Mouse (Mus musculus): ENCODE measurements around the gene Zdhhc19. TPM values are rescaled to one million over a fixed set of nuclear protein-coding genes. Genes with fewer than 3 reads are reported as not detected.
A peak's percentile ranks its signal among the peaks of the same experiment; 100 is the strongest.

Zdhhc19 gene
- polyA plus RNA-seq, 1 experiment from 2014 or later, result not detected

- Histone ChIP-seq H3K4me2 (replicated peaks; ENCODE audit: low read depth, low read length) (no peak overlapping the region), H3K4me1 (ENCODE audit: insufficient read depth, low read length) (no peaks in the 10 kb centered on the region), H3K9ac (replicated peaks; ENCODE audit: low read length) (no peak overlapping the region), H3K27me3 (ENCODE audit: insufficient read depth, low read length) (no peaks in the 10 kb centered on the region), H3K36me3 (ENCODE audit: insufficient read depth, low read length) (no peaks in the 10 kb centered on the region), H3K27ac (ENCODE audit: low read length) (no peak overlapping the region), H3K4me3 (ENCODE audit: low read length) (no peak overlapping the region), H3K9me3 (ENCODE audit: low read length) (no peaks in the 10 kb centered on the region)
- ATAC-seq (ENCODE audit: low FRiP score, low TSS enrichment), result no peak
- WGBS, result 84% methylated on average over 1 of the region's 1 CpGs
Observed at GRCm38 (mm10) chr16:32599151-32599550, 103.1 kb downstream of the Zdhhc19 start.

- H3K36me3 ChIP-seq (ENCODE audit: insufficient read depth, low read length), result no peaks in the 10 kb centered on the region
- no peak overlapping the region for H3K4me3 ChIP-seq (ENCODE audit: low read length)
- no peaks in the 10 kb centered on the region for H3K27me3 ChIP-seq (ENCODE audit: insufficient read depth, low read length)
- ATAC-seq (ENCODE audit: low FRiP score, low TSS enrichment), result no peak
- no peak overlapping the region for H3K9ac ChIP-seq (replicated peaks; ENCODE audit: low read length)
- no peak overlapping the region for H3K27ac ChIP-seq (ENCODE audit: low read length)
- 66% methylated on average over 3 of the region's 3 CpGs for WGBS
- no peaks in the 10 kb centered on the region for H3K9me3 ChIP-seq (ENCODE audit: low read length)
- H3K4me2 ChIP-seq (replicated peaks; ENCODE audit: low read depth, low read length), result no peak overlapping the region
- no peaks in the 10 kb centered on the region for H3K4me1 ChIP-seq (ENCODE audit: insufficient read depth, low read length)
Observed at GRCm38 (mm10) chr16:32602193-32602685, 106.2 kb downstream of the Zdhhc19 start.

GRCm38 (mm10) chr16:32607562-32608343, 111.7 kb downstream of the Zdhhc19 start:
- H3K36me3 ChIP-seq (ENCODE audit: insufficient read depth, low read length), result no peaks in the 10 kb centered on the region
- no peaks in the 10 kb centered on the region for H3K27me3 ChIP-seq (ENCODE audit: insufficient read depth, low read length)
- peaks cover 13% of the 10 kb centered on the region for H3K4me1 ChIP-seq (ENCODE audit: insufficient read depth, low read length)
- peak overlapping the region; percentile 83 for H3K4me2 ChIP-seq (replicated peaks; ENCODE audit: low read depth, low read length)
- peak overlapping the region; percentile 78 for H3K4me3 ChIP-seq (ENCODE audit: low read length)
- H3K27ac ChIP-seq (ENCODE audit: low read length), result peak overlapping the region; percentile 93
- H3K9me3 ChIP-seq (ENCODE audit: low read length), result no peaks in the 10 kb centered on the region
- ATAC-seq (ENCODE audit: low FRiP score, low TSS enrichment), result no peak
- WGBS, result 51% methylated on average over 7 of the region's 7 CpGs
- H3K9ac ChIP-seq (replicated peaks; ENCODE audit: low read length), result 0 out of 2 replicates have a peak overlapping the region, but pooled peaks have one; percentile 1

GRCm38 (mm10) chr16:32608344-32608711, 112.3 kb downstream of the Zdhhc19 start:
- peak overlapping the region; percentile 93 for H3K27ac ChIP-seq (ENCODE audit: low read length)
- peak overlapping the region; percentile 78 for H3K4me3 ChIP-seq (ENCODE audit: low read length)
- no peak for ATAC-seq (ENCODE audit: low FRiP score, low TSS enrichment)
- H3K4me1 ChIP-seq (ENCODE audit: insufficient read depth, low read length), result peaks cover 13% of the 10 kb centered on the region
- H3K9ac ChIP-seq (replicated peaks; ENCODE audit: low read length), result peak overlapping the region; percentile 83; the same call in 1 of the 2 replicates
- H3K36me3 ChIP-seq (ENCODE audit: insufficient read depth, low read length), result no peaks in the 10 kb centered on the region
- H3K27me3 ChIP-seq (ENCODE audit: insufficient read depth, low read length), result no peaks in the 10 kb centered on the region
- no peaks in the 10 kb centered on the region for H3K9me3 ChIP-seq (ENCODE audit: low read length)
- WGBS, result 7% methylated on average over 8 of the region's 8 CpGs
- H3K4me2 ChIP-seq (replicated peaks; ENCODE audit: low read depth, low read length), result peak overlapping the region; percentile 83

- ATAC-seq (ENCODE audit: low FRiP score, low TSS enrichment), result peak; percentile 98
- under 1% methylated on average over 72 of the region's 73 CpGs for WGBS
- Histone ChIP-seq H3K4me2 (replicated peaks; ENCODE audit: low read depth, low read length) (peak within 1 kb of the TSS; percentile 83), H3K4me1 (ENCODE audit: insufficient read depth, low read length) (peaks cover 13% of the 10 kb centered on the region), H3K9ac (replicated peaks; ENCODE audit: low read length) (peak within 1 kb of the TSS; percentile 83), H3K36me3 (ENCODE audit: insufficient read depth, low read length) (no peaks in the 10 kb centered on the region), H3K27me3 (ENCODE audit: insufficient read depth, low read length) (no peaks in the 10 kb centered on the region), H3K27ac (ENCODE audit: low read length) (peak within 1 kb of the TSS; percentile 93), H3K4me3 (ENCODE audit: low read length) (peak within 1 kb of the TSS; percentile 78), H3K9me3 (ENCODE audit: low read length) (no peaks in the 10 kb centered on the region)
Observed at GRCm38 (mm10) chr16:32608712-32609400, 112.8 kb downstream of the Zdhhc19 start, which contains the start of gene Tfrc. Tfrc (plus strand) TSS chr16:32608920.

- Histone ChIP-seq H3K36me3 (ENCODE audit: insufficient read depth, low read length) (no peaks in the 10 kb centered on the region), H3K4me3 (ENCODE audit: low read length) (peak overlapping the region; percentile 78), H3K4me1 (ENCODE audit: insufficient read depth, low read length) (peaks cover 13% of the 10 kb centered on the region), H3K27ac (ENCODE audit: low read length) (peak overlapping the region; percentile 93), H3K27me3 (ENCODE audit: insufficient read depth, low read length) (no peaks in the 10 kb centered on the region), H3K9me3 (ENCODE audit: low read length) (no peaks in the 10 kb centered on the region), H3K4me2 (replicated peaks; ENCODE audit: low read depth, low read length) (peak overlapping the region; percentile 83), H3K9ac (replicated peaks; ENCODE audit: low read length) (peak overlapping the region; percentile 83)
- ATAC-seq (ENCODE audit: low FRiP score, low TSS enrichment), result no peak
- WGBS, result under 1% methylated on average over 14 of the region's 14 CpGs
Observed at GRCm38 (mm10) chr16:32609401-32609779, 113.3 kb downstream of the Zdhhc19 start.

GRCm38 (mm10) chr16:32610460-32611255, 114.6 kb downstream of the Zdhhc19 start:
- 81% methylated on average over 5 of the region's 5 CpGs for WGBS
- no peaks in the 10 kb centered on the region for H3K27me3 ChIP-seq (ENCODE audit: insufficient read depth, low read length)

More at GRCm38 (mm10) chr16:32610460-32611255, 114.6 kb downstream of the Zdhhc19 start:
- H3K9me3 ChIP-seq (ENCODE audit: low read length), result no peaks in the 10 kb centered on the region
- peak overlapping the region; percentile 78 for H3K4me3 ChIP-seq (ENCODE audit: low read length)
- H3K4me2 ChIP-seq (replicated peaks; ENCODE audit: low read depth, low read length), result peak overlapping the region; percentile 83
- H3K27ac ChIP-seq (ENCODE audit: low read length), result no peak overlapping the region
- H3K36me3 ChIP-seq (ENCODE audit: insufficient read depth, low read length), result peaks cover 4% of the 10 kb centered on the region; the same call in 1 of the 2 replicates
- peaks cover 13% of the 10 kb centered on the region for H3K4me1 ChIP-seq (ENCODE audit: insufficient read depth, low read length)
- no peak for ATAC-seq (ENCODE audit: low FRiP score, low TSS enrichment)
- no peak overlapping the region for H3K9ac ChIP-seq (replicated peaks; ENCODE audit: low read length)

Other genes starting within 250 kb of the Zdhhc19 start
- 5.0 and 5.2 TPM in 2 replicates for gene Fbxo45, start 249.1 kb upstream of the Zdhhc19 start, polyA plus RNA-seq (2015; fragmentation: Nextera tagmentation; extraction: Ambion mirVana)
- gene Wdr53, start 249.0 kb upstream of the Zdhhc19 start, polyA plus RNA-seq (2015; fragmentation: Nextera tagmentation; extraction: Ambion mirVana), result 19.7 and 20.0 TPM in 2 replicates
- not detected in 2 replicates for gene Smco1, start 224.8 kb upstream of the Zdhhc19 start, polyA plus RNA-seq (2015; fragmentation: Nextera tagmentation; extraction: Ambion mirVana)
- 23.2 and 23.3 TPM in 2 replicates for gene Rnf168, start 218.8 kb upstream of the Zdhhc19 start, polyA plus RNA-seq (2015; fragmentation: Nextera tagmentation; extraction: Ambion mirVana)
- 23.2 and 23.5 TPM in 2 replicates for gene Ubxn7, start 164.0 kb upstream of the Zdhhc19 start, polyA plus RNA-seq (2015; fragmentation: Nextera tagmentation; extraction: Ambion mirVana)
- gene Tm4sf19, start 95.8 kb upstream of the Zdhhc19 start, polyA plus RNA-seq (2015; fragmentation: Nextera tagmentation; extraction: Ambion mirVana), result not detected in 2 replicates
- gene Tctex1d2, start 76.6 kb upstream of the Zdhhc19 start, polyA plus RNA-seq (2015; fragmentation: Nextera tagmentation; extraction: Ambion mirVana), result 30.0 and 30.7 TPM in 2 replicates
- 38.3 and 44.6 TPM in 2 replicates for gene Pcyt1a, start 65.3 kb upstream of the Zdhhc19 start, polyA plus RNA-seq (2015; fragmentation: Nextera tagmentation; extraction: Ambion mirVana)
- gene Slc51a, start 8.4 kb upstream of the Zdhhc19 start, polyA plus RNA-seq (2015; fragmentation: Nextera tagmentation; extraction: Ambion mirVana), result 3.0 and 3.9 TPM in 2 replicates
- 46.5 and 48.5 TPM in 2 replicates for gene Tfrc, start 112.7 kb downstream of the Zdhhc19 start, polyA plus RNA-seq (2015; fragmentation: Nextera tagmentation; extraction: Ambion mirVana)
- gene Tnk2, start 147.6 kb downstream of the Zdhhc19 start, polyA plus RNA-seq (2015; fragmentation: Nextera tagmentation; extraction: Ambion mirVana), result 10.9 and 11.3 TPM in 2 replicates
- 0.27 and 0.44 TPM in 2 replicates for gene Muc4, start 239.6 kb downstream of the Zdhhc19 start, polyA plus RNA-seq (2015; fragmentation: Nextera tagmentation; extraction: Ambion mirVana)